Mouse (Mus musculus): ENCODE measurements around the gene Grasp.
A peak's percentile ranks its signal among the peaks of the same experiment; 100 is the strongest.

DNA sequence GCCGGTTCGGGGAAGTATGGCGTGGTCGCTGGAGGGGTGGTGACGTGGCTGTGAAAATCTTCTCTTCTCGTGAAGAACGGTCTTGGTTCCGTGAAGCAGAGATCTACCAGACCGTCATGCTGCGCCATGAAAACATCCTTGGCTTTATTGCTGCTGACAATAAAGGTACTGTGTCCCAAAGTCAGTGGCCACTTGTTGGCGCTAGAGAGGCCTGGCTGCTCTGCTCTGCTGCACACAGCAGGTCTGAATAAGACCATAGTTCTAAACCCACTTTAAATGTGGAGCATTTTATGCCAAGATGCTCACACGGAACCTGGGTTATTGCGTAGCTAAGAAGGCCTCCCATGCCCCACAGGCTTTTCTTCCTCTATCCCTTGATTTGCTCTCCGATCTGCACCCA lies 25.1 kb upstream of the Grasp start:
- TF ChIP-seq CTCF (conservative IDR thresholded peaks at IDR 0.05 in 1 of 2, IDR thresholded peaks at IDR 0.05 in 1 of 2; ENCODE audit: low read depth in 2 of 2, low read length in 2 of 2), result peak; percentile 61 to 85
- no peak for TF ChIP-seq CHD2 (IDR thresholded peaks at IDR 0.05; ENCODE audit: low read length)
- TF ChIP-seq EP300 (IDR thresholded peaks at IDR 0.05; ENCODE audit: low read length), result no peak
- no peak for TF ChIP-seq POLR2A (IDR thresholded peaks at IDR 0.05; ENCODE audit: low read depth, low read length)
